Mouse (Mus musculus): ENCODE data around the gene Ifrd2.

The Ifrd2 gene

DNA sequence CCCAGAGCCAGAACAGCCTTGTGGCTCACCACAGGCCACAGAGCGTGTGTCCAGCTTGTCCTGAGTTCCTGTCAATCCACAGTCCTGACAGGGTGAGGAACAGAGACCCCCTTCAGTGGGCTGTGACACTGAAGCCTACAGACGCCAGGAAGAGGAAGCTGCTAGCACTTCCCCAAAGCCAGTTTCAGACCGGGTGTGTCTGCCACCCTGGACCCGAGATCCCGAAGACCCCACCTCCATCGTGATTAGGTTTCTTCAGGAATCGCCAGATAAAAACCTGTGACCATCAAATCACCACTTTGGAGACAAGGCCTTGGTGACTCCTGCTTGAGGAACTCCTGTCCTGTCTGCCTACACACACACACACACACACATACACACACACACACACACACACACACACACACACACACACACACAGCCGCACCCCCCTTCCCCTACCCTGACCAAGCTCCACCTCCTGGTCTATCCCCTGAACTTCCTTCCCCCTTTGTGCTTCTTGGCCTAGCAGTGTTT is 52.9 kb downstream of the Ifrd2 start:
- DNase-seq (ENCODE audit: low read depth): peak; percentile 58

- DNase-seq (ENCODE audit: low read depth): no peak
Measured at GRCm38 (mm10) chr9:107641666-107642065, 54.2 kb downstream of the Ifrd2 start.
